Mouse (Mus musculus) forelimb bud, embryonic 11.5 days (tissue): Measurements from ENCODE around the gene Tcl1b2.
"Not testable (repeated sequence)": the region's sequence is repeated elsewhere in the genome, so short reads cannot be mapped to it uniquely, and the experiment has no call there.

Experiments
- DNase-seq: peaks from one replicate; pipeline ENCODE4 v3.0.0-alpha.2; 2012; ENCODE audit warnings: low read depth, low spot score

Tcl1b2 gene

DNA sequence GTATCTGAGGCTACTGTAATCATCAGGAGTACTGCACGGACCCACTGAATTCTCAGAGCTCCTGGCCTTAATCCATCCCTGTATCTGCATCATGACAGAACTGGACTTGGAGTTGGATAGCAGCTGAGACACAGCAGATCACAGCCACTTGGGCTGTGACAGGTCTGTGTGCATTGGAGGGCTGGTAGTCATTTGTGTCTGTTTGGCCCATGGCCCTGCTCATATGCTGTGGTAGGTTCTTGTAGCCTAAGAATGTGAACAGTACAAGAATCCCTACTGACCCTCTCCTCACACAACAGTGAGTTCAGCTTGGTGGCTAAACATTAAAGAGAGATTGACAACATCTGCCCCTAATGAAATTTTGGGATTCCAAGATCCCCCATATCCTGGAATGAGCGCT lies 27.6 kb downstream of the Tcl1b2 start:
- DNase-seq, result no peak

DNA sequence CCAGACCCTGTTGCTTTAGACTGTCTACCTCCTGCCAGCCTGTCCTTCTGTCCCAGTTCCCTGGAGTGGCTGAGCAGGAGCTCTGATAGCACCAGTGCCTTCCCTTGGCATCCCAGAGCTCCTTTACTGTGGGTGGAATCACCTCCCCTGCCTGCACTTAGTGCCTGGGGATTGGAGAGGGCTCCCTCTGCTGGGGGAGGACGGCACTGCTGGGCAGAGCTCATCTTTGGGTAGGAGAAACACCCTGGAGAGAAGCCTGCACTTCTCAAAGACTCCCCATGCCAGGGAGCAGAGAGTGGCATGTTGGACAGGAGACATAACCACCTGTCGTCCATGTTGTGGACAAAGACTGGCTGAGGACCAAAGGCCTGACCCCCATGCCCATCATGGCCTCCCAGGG lies 28.5 kb downstream of the Tcl1b2 start:
- DNase-seq, result not testable (repeated sequence)

DNA sequence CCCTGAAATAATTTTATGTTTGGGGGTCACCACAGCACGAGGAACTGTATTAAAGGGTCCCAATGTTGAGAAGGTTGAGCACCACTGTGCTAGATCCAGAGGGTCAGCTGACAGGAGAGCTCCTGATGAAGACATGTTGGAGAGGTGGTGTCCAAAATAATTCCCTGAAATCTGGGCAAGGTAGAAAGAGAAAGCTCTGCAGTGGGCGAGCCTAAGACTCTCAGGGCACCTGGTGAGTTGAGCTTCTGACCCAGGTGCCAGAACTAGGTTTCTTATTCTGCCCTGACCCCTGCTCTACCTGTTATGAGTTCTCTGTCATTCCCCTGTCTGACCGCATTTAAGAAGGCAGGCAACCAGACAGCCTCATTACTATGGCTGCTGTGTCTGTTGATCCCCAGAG lies 30.2 kb downstream of the Tcl1b2 start, which contains the start of gene Tcl1b5:
Tcl1b5 (plus strand) TSS at position 301 of the 400 bp plus-strand sequence.
- DNase-seq, result not testable (repeated sequence)

DNA sequence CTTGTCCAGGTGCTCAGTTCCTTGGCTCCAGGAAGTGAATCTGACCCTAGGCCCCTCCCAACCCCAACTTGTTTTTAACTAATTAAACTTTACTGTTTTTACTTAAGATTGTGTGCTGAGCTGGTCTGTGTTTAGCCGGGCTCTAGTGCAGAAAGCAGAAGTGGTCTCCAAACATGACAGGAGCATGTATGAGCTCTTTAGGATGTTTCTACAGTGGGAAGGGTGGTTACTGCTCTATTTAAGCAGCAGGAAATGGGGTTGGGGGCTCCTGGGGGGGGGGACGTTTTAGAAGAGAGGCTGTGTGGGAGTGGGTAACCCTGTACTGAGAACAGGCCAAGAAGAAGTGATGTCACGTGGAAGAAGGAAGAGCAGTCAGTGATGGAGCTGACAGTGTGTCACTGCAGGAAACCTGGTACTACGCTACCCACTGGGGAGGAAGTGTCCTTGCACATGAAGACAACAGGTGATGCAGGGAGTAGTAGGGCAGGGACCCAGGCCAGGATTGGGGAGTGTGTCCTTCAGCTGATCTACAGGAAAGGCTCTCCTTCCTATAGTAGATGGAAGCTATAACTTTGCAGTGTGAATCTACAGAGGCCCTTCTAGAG lies 35.3 kb downstream of the Tcl1b2 start:
- not testable (repeated sequence) for DNase-seq

DNA sequence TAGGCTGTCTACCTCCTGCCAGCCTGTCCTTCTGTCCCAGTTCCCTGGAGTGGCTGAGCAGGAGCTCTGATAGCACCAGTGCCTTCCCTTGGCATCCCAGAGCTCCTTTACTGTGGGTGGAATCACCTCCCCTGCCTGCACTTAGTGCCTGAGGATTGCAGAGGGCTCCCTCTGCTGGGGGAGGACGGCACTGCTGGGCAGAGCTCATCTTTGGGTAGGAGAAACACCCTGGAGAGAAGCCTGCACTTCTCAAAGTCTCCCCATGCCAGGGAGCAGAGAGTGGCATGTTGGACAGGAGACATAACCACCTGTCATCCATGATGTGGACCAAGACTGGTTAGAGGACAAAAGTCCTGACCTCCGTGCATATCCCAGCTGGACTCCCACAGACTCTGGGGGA lies 43.2 kb downstream of the Tcl1b2 start:
- not testable (repeated sequence) for DNase-seq

DNA sequence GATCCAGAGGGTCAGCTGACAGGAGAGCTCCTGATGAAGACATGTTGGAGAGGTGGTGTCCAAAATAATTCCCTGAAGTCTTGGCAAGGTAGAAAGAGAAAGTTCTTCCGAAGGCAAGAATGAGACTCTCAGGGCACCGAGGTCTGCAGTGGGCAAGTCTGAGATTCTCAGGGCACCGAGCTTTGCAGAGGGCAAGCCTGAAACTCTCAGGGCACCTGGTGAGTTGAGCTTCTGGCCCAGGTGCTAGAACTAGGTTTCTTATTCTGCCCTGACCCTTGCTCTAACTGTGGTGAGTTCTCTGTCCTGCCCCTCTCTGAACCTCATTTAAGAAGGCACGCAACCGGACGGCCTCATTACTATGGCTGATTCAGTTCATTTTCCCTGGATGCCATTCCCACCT lies 44.9 kb downstream of the Tcl1b2 start, which contains the start of gene Tcl1b3:
Tcl1b3 (plus strand) TSS at position 301 of the 400 bp plus-strand sequence.
- DNase-seq, result not testable (repeated sequence)

DNA sequence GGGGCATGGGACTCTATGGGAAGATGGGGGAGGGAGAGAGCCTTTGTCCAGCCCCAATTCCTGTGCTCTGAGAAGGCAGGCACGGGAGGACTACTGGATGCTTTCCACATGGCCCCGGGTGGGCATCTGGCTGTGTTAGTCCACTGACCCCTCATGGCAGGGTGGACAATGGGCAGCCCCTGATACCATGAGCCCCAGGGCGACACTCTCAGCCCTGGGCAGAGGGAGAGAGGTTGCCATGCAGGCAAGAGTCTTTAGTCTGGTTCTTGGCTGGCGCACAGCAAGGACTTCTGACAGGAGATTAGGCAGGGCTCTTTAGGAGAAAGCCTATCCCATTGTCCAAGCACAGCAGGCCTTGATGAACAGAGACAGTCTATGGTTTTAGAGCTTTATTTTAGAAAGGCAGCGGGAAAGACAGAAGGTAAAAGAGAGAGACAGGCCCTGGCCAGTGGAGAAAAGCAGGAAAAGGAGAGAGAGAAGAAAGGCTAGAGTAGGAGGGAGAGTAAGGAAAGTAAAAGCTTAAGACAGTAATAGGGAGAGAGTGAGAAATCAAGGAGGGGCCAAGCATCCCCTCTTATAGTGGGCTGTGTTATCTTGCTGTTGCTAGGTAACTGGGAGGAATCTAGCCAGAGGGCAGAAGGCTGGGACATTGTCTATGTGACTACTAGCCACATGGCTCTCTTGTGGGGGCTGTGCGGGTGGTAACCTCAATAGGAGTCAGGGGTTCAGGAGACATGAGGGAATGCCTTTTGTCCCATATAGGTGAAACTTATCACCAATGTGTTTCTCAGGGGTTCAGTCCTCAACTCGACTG lies 54.1 kb downstream of the Tcl1b2 start:
- DNase-seq, result not testable (repeated sequence)

DNA sequence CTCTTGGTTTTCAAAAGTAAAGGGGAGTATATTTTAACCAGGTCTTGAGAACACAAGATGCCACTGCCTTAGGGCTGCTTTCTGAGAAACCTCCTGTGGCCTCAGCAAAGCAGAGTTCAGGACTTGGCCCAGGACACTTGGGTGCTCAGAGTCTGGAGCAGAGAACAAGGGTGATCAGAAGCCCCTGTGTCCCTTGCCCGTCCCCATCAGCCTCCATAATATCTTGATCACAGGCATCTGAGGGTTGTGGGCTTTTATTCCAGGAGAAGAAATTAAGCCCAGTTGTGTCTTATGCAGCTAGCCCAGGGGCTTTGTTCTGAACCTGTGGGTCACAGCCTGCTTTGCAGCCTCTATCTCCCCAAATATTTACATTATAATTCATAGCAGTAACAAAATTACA lies 55.8 kb downstream of the Tcl1b2 start, which contains the start of gene Tcl1b4:
Tcl1b4 (plus strand) TSS at position 301 of the 400 bp plus-strand sequence.
- not testable (repeated sequence) for DNase-seq
